Mouse (Mus musculus) ES-E14 (cell line): ENCODE data around the gene Ppp2r5c.

ENCODE experiments used
- ZC3H11A ChIP-seq: IDR thresholded peaks from 2 replicates; pipeline ENCODE4 v1.6.1; 2012; ENCODE audit warnings: low read depth, mild to moderate bottlenecking, inconsistent platforms, low read length, borderline replicate concordance
- ZNF384 ChIP-seq: IDR thresholded peaks from 2 replicates; pipeline ENCODE4 v1.6.1; 2012; ENCODE audit warnings: low read depth, low read length, inconsistent platforms

GRCm38 (mm10) chr12:110556861-110557628 lies 110.1 kb downstream of the Ppp2r5c start:
- TF ChIP-seq ZNF384, result no peak
- no peak for TF ChIP-seq ZC3H11A
